Mouse (Mus musculus): ENCODE measurements at regions not wholly inside any gene's neighbourhood (a gene's known extent, or its start where the extent isn't known, plus 50 kb on each side); places are given as distances from the start of the nearest gene placed in this dataset.

- Histone ChIP-seq H3K4me1 (replicated peaks) (no peaks in the 10 kb centered on the region), H3K27ac (no peak overlapping the region), H3K9ac (no peak overlapping the region), H3K9me3 (replicated peaks) (peaks cover 27% of the 10 kb centered on the region), H3K36me3 (no peaks in the 10 kb centered on the region), H3K27me3 (no peaks in the 10 kb centered on the region), H3K4me2 (no peak overlapping the region), H3K4me3 (replicated peaks) (no peak overlapping the region)
- ATAC-seq (ENCODE audit: low read depth) (no peak), DNase-seq (no peak)
- 61% methylated on average over 5 of the region's 5 CpGs for WGBS (ENCODE audit: insufficient replicate concordance)
Observed at GRCm38 (mm10) chr5:116897391-116897790, 218.5 kb downstream of the Suds3 start.

GRCm38 (mm10) chr5:116895036-116895783 is 220.7 kb downstream of the Suds3 start:
- Histone ChIP-seq H3K9me3 (replicated peaks) (peaks cover 39% of the 10 kb centered on the region), H3K27me3 (no peaks in the 10 kb centered on the region), H3K4me3 (replicated peaks) (no peak overlapping the region), H3K27ac (no peak overlapping the region), H3K4me2 (no peak overlapping the region), H3K4me1 (replicated peaks) (no peaks in the 10 kb centered on the region), H3K9ac (no peak overlapping the region), H3K36me3 (no peaks in the 10 kb centered on the region)
- DNase-seq (no peak), ATAC-seq (ENCODE audit: low read depth) (no peak)
- 58% methylated on average over 12 of the region's 12 CpGs for WGBS (ENCODE audit: insufficient replicate concordance)

GRCm38 (mm10) chr5:116894575-116894974 is 221.3 kb downstream of the Suds3 start:
- ATAC-seq (ENCODE audit: low read depth) (no peak), DNase-seq (no peak)
- Histone ChIP-seq H3K9me3 (replicated peaks) (peaks cover 34% of the 10 kb centered on the region), H3K27ac (no peak overlapping the region), H3K4me3 (replicated peaks) (no peak overlapping the region), H3K9ac (no peak overlapping the region), H3K27me3 (no peaks in the 10 kb centered on the region), H3K4me2 (no peak overlapping the region), H3K36me3 (no peaks in the 10 kb centered on the region), H3K4me1 (replicated peaks) (no peaks in the 10 kb centered on the region)
- WGBS (ENCODE audit: insufficient replicate concordance): 66% methylated on average over 6 of the region's 6 CpGs

GRCm38 (mm10) chr5:116892877-116893276 is 223.0 kb downstream of the Suds3 start:
- Histone ChIP-seq H3K4me2 (no peak overlapping the region), H3K27ac (no peak overlapping the region), H3K27me3 (no peaks in the 10 kb centered on the region), H3K9ac (no peak overlapping the region), H3K4me3 (replicated peaks) (no peak overlapping the region), H3K36me3 (no peaks in the 10 kb centered on the region), H3K9me3 (replicated peaks) (peaks cover 40% of the 10 kb centered on the region), H3K4me1 (replicated peaks) (no peaks in the 10 kb centered on the region)
- ATAC-seq (ENCODE audit: low read depth) (no peak), DNase-seq (no peak)
- WGBS (ENCODE audit: insufficient replicate concordance): 70% methylated on average over 13 of the region's 13 CpGs

GRCm38 (mm10) chr5:116889224-116889623 is 226.7 kb downstream of the Suds3 start:
- Histone ChIP-seq H3K4me3 (replicated peaks) (no peak overlapping the region), H3K9ac (no peak overlapping the region), H3K9me3 (replicated peaks) (peaks cover 52% of the 10 kb centered on the region), H3K27me3 (no peaks in the 10 kb centered on the region), H3K27ac (no peak overlapping the region), H3K4me1 (replicated peaks) (no peaks in the 10 kb centered on the region), H3K36me3 (no peaks in the 10 kb centered on the region), H3K4me2 (no peak overlapping the region)
- DNase-seq (no peak), ATAC-seq (ENCODE audit: low read depth) (no peak)
- WGBS (ENCODE audit: insufficient replicate concordance): 75% methylated on average over 12 of the region's 12 CpGs

GRCm38 (mm10) chr5:116886181-116887136 is 229.5 kb downstream of the Suds3 start:
- no peak overlapping the region for H3K9ac ChIP-seq
- H3K9me3 ChIP-seq (replicated peaks): peaks cover 48% of the 10 kb centered on the region
- H3K36me3 ChIP-seq: no peaks in the 10 kb centered on the region
- no peak for ATAC-seq (ENCODE audit: low read depth)
- H3K27me3 ChIP-seq: no peaks in the 10 kb centered on the region
- DNase-seq: no peak
- H3K27ac ChIP-seq: no peak overlapping the region
- no peak overlapping the region for H3K4me3 ChIP-seq (replicated peaks)
- H3K4me2 ChIP-seq: no peak overlapping the region
- 64% methylated on average over 23 of the region's 23 CpGs for WGBS (ENCODE audit: insufficient replicate concordance)
- H3K4me1 ChIP-seq (replicated peaks): no peaks in the 10 kb centered on the region

- no peak for DNase-seq
- Histone ChIP-seq H3K9me3 (replicated peaks) (peaks cover 28% of the 10 kb centered on the region), H3K4me2 (no peak overlapping the region), H3K4me3 (replicated peaks) (no peak overlapping the region), H3K27me3 (no peaks in the 10 kb centered on the region), H3K9ac (no peak overlapping the region), H3K4me1 (replicated peaks) (no peaks in the 10 kb centered on the region), H3K36me3 (no peaks in the 10 kb centered on the region), H3K27ac (no peak overlapping the region)
- 51% methylated on average over 2 of the region's 2 CpGs for WGBS (ENCODE audit: insufficient replicate concordance)
- no peak for ATAC-seq (ENCODE audit: low read depth)
Observed at GRCm38 (mm10) chr5:116879761-116880160, 236.2 kb downstream of the Suds3 start.

GRCm38 (mm10) chr5:116874941-116875340 is 241.0 kb downstream of the Suds3 start:
- H3K4me1 ChIP-seq (replicated peaks): no peaks in the 10 kb centered on the region

GRCm38 (mm10) chr5:116868115-116868514 is 247.8 kb downstream of the Suds3 start:
- peaks cover 37% of the 10 kb centered on the region for H3K9me3 ChIP-seq (replicated peaks)
- no peak overlapping the region for H3K27ac ChIP-seq
- no peak overlapping the region for H3K4me2 ChIP-seq
- H3K4me1 ChIP-seq (replicated peaks): no peaks in the 10 kb centered on the region
- no peak overlapping the region for H3K9ac ChIP-seq
- 54% methylated on average over 5 of the region's 5 CpGs for WGBS (ENCODE audit: insufficient replicate concordance)
- H3K27me3 ChIP-seq: no peaks in the 10 kb centered on the region
- H3K4me3 ChIP-seq (replicated peaks): no peak overlapping the region
- no peaks in the 10 kb centered on the region for H3K36me3 ChIP-seq
- ATAC-seq (ENCODE audit: low read depth): no peak
- no peak for DNase-seq

More at GRCm38 (mm10) chr5:116874941-116875340, 241.0 kb downstream of the Suds3 start:
- 49% methylated on average over 2 of the region's 2 CpGs for WGBS (ENCODE audit: insufficient replicate concordance)
- Histone ChIP-seq H3K36me3 (no peaks in the 10 kb centered on the region), H3K9ac (no peak overlapping the region), H3K27ac (no peak overlapping the region), H3K4me3 (replicated peaks) (no peak overlapping the region), H3K4me2 (no peak overlapping the region), H3K9me3 (replicated peaks) (peaks cover 23% of the 10 kb centered on the region), H3K27me3 (no peaks in the 10 kb centered on the region)
- no peak for ATAC-seq (ENCODE audit: low read depth)
- DNase-seq: no peak

GRCm38 (mm10) chr5:116864275-116864674 is 251.6 kb downstream of the Suds3 start:
- Histone ChIP-seq H3K9me3 (replicated peaks) (peaks cover 54% of the 10 kb centered on the region), H3K36me3 (no peaks in the 10 kb centered on the region), H3K4me3 (replicated peaks) (no peak overlapping the region), H3K27me3 (no peaks in the 10 kb centered on the region), H3K9ac (no peak overlapping the region), H3K4me2 (no peak overlapping the region), H3K4me1 (replicated peaks) (no peaks in the 10 kb centered on the region), H3K27ac (no peak overlapping the region)
- DNase-seq (no peak), ATAC-seq (ENCODE audit: low read depth) (no peak)
- WGBS (ENCODE audit: insufficient replicate concordance): 69% methylated on average over 11 of the region's 11 CpGs

GRCm38 (mm10) chr5:116852691-116853090 is 261.1 kb upstream of the Srrm4 start:
- H3K9ac ChIP-seq: no peak overlapping the region
- H3K36me3 ChIP-seq: no peaks in the 10 kb centered on the region
- WGBS (ENCODE audit: insufficient replicate concordance): 63% methylated on average over 7 of the region's 7 CpGs
- ATAC-seq (ENCODE audit: low read depth) (no peak), DNase-seq (no peak)
- H3K27me3 ChIP-seq: no peaks in the 10 kb centered on the region
- H3K4me1 ChIP-seq (replicated peaks): no peaks in the 10 kb centered on the region
- peaks cover 35% of the 10 kb centered on the region for H3K9me3 ChIP-seq (replicated peaks)
- no peak overlapping the region for H3K4me3 ChIP-seq (replicated peaks)
- H3K4me2 ChIP-seq: no peak overlapping the region
- H3K27ac ChIP-seq: no peak overlapping the region
